Mouse (Mus musculus) stomach, embryonic 15.5 days (tissue): ENCODE measurements around the gene Kcne1l. TPM values are rescaled to one million over a fixed set of nuclear protein-coding genes. Genes with fewer than 3 reads are reported as not detected.

Experiments
- ATAC-seq: fragments of 200-750 bp; cut with Nextera tagmentation; 2 replicates; pipeline ENCODE4 v1.8.0; 2017; ENCODE audit warnings: low read depth, moderate number of reproducible peaks, moderate TSS enrichment; ENCODE audit not compliant: insufficient read depth, low FRiP score
- H3K27ac ChIP-seq: fragments of 300-500 bp; sonication (generic); 2 replicates; pipeline ENCODE4 v1.5.1; 2015; ENCODE audit warnings: mild to moderate bottlenecking, inconsistent platforms
- H3K27me3 ChIP-seq: fragments of 300-500 bp; sonication (generic); replicated peaks from 2 replicates; pipeline ENCODE4 v1.6.1; 2015; ENCODE audit warnings: inconsistent platforms
- H3K36me3 ChIP-seq: fragments of 300-500 bp; sonication (generic); 2 replicates; pipeline ENCODE4 v1.6.1; 2015; ENCODE audit warnings: inconsistent platforms
- H3K4me1 ChIP-seq: fragments of 300-500 bp; sonication (generic); 2 replicates; pipeline ENCODE4 v1.6.1; 2015; ENCODE audit warnings: inconsistent platforms
- H3K4me2 ChIP-seq: fragments of 300-500 bp; sonication (generic); 2 replicates; pipeline ENCODE4 v1.6.1; 2015; ENCODE audit warnings: mild to moderate bottlenecking, inconsistent platforms
- H3K4me3 ChIP-seq: fragments of 300-500 bp; sonication (generic); replicated peaks from 2 replicates; pipeline ENCODE4 v1.5.1; 2015; ENCODE audit warnings: inconsistent platforms
- H3K9ac ChIP-seq: fragments of 300-500 bp; sonication (generic); 2 replicates; pipeline ENCODE4 v1.6.1; 2015; ENCODE audit warnings: inconsistent platforms
- H3K9me3 ChIP-seq: fragments of 300-500 bp; sonication (generic); 2 replicates; pipeline ENCODE4 v1.6.1; 2016; ENCODE audit warnings: inconsistent platforms
- WGBS: fragments of 180-500 bp; shearing (Covaris S2); methylation state at CpG from one replicate; pipeline ENCODE4 v1.1.7; 2015; 5-methylcytosine and 5-hydroxymethylcytosine counted together
- polyA plus RNA-seq: library from polyadenylated mRNA; unstranded; fragments of >200 nt; fragmentation: Nextera tagmentation; extraction: Ambion mirVana; gene quantifications from 2 replicates; pipeline ENCODE4 v1.2.1, GENCODE M21; 2015

Gene Kcne1l
- polyA plus RNA-seq, 1 experiment from 2014 or later = 34.2 TPM

DNA sequence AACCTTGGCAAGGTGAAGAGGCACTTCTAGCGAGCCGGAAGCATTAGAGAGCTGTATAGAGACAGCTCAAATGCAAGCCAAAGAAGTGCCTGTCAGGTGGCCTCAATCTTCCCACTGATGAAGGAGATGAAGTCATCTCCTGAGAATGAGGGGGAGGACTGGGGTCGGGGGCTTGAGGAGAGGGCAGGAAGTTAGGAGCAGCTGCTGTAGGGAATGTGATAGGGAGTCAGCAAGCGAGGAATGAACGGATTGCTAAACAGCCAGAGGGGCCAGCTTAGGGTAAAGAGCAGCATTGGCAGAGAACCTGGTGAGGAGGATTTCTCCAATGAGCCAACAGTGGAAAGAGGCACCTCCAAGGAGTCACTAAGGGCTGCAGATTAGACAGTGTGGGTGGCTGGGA lies 20.2 kb downstream of the Kcne1l start:
- ATAC-seq = no peak
- no peak overlapping the region for H3K27ac ChIP-seq

DNA sequence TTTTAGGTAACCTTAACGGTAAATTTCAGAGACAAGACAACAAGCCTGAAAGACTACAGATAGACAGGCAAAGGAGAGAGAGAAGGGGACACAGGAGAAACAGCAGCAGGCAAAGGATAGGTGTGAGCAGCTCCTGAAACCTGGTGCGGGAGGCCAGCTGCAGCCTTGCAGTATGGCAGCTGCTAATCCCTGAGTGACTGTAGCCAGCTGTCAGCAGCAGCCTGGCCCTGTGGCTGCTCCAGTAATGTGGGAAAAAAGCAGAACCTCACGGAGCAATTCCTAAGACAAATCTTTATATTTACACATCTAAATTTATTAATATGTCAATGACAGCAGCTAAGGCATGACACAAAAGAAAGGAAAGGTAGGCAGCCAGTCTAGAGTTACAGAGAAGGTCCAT lies 29.5 kb downstream of the Kcne1l start:
- Histone ChIP-seq H3K4me2 (no peak overlapping the region), H3K9ac (no peak overlapping the region), H3K36me3 (no peaks in the 10 kb centered on the region), H3K4me1 (no peaks in the 10 kb centered on the region), H3K27me3 (no peaks in the 10 kb centered on the region), H3K9me3 (no peaks in the 10 kb centered on the region), H3K4me3 (no peak overlapping the region), H3K27ac (no peak overlapping the region)
- 40% methylated on average over 3 of the region's 3 CpGs for WGBS
- ATAC-seq = no peak

More for the DNA sequence above, 20.2 kb downstream of the Kcne1l start:
- H3K9me3 ChIP-seq = no peaks in the 10 kb centered on the region
- no peak overlapping the region for H3K4me2 ChIP-seq
- no peak overlapping the region for H3K9ac ChIP-seq
- no peaks in the 10 kb centered on the region for H3K4me1 ChIP-seq
- WGBS = 39% methylated on average over 5 of the region's 5 CpGs
- H3K4me3 ChIP-seq = no peak overlapping the region
- no peaks in the 10 kb centered on the region for H3K27me3 ChIP-seq
- no peaks in the 10 kb centered on the region for H3K36me3 ChIP-seq

DNA sequence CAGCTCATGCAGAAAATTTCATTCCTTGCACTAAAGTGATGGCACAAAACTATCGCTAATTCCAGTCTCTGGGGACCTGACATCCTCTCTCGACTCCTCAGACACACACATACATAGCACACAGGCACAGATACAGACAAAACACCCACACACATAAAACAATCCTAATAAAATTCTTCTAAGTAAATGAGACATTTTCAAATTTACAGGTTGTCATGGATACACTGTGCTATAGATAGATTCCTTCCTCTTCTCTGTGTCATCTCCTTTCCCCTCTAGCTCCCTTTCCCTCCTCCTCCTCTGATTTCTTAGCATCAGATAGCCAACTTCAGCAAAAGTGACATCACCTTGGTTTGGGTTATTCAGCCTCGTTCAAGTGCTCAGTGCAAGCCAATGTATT lies 30.1 kb downstream of the Kcne1l start:
- H3K4me1 ChIP-seq = no peaks in the 10 kb centered on the region
- H3K27ac ChIP-seq = no peak overlapping the region
- H3K4me3 ChIP-seq = no peak overlapping the region
- H3K36me3 ChIP-seq = no peaks in the 10 kb centered on the region
- ATAC-seq = no peak
- H3K27me3 ChIP-seq = no peaks in the 10 kb centered on the region
- no peak overlapping the region for H3K4me2 ChIP-seq
- H3K9ac ChIP-seq = no peak overlapping the region
- H3K9me3 ChIP-seq = no peaks in the 10 kb centered on the region
- 49% methylated on average over 3 of the region's 3 CpGs for WGBS

Other genes starting within 250 kb of the Kcne1l start
- 0.03 and 0.08 TPM in 2 replicates for gene Gucy2f, start 109.4 kb downstream of the Kcne1l start, polyA plus RNA-seq
- 22.9 and 24.7 TPM in 2 replicates for gene Nxt2, start 79.5 kb downstream of the Kcne1l start, polyA plus RNA-seq
- 13.1 and 14.2 TPM in 2 replicates for gene Acsl4, start 84.2 kb upstream of the Kcne1l start, polyA plus RNA-seq